Mouse (Mus musculus) retina, adult 2 months (tissue): ENCODE results near the gene Eri3.

Experiments
- DNase-seq: peaks from one replicate; pipeline ENCODE4 v3.0.0-alpha.2; 2012; ENCODE audit warnings: low read depth, low spot score

Gene Eri3

GRCm38 (mm10) chr4:117623025-117623424 is 72.9 kb downstream of the Eri3 start:
- DNase-seq, result no peak

GRCm38 (mm10) chr4:117624660-117625059 is 74.5 kb downstream of the Eri3 start:
- DNase-seq, result no peak

GRCm38 (mm10) chr4:117628464-117628863 is 78.3 kb downstream of the Eri3 start:
- DNase-seq, result no peak

GRCm38 (mm10) chr4:117630053-117630670 is 80.0 kb downstream of the Eri3 start:
- DNase-seq, result no peak

GRCm38 (mm10) chr4:117633527-117633926 is 83.4 kb downstream of the Eri3 start:
- DNase-seq, result no peak

- DNase-seq, result no peak
These were observed 84.5 kb downstream of the Eri3 start for GRCm38 (mm10) chr4:117634642-117635041.

GRCm38 (mm10) chr4:117636152-117636551 is 86.0 kb downstream of the Eri3 start:
- no peak for DNase-seq

GRCm38 (mm10) chr4:117636891-117637613 is 86.9 kb downstream of the Eri3 start:
- no peak for DNase-seq

GRCm38 (mm10) chr4:117640925-117641703 is 90.9 kb downstream of the Eri3 start:
- DNase-seq, result no peak

- DNase-seq, result no peak
These were observed 91.6 kb downstream of the Eri3 start for GRCm38 (mm10) chr4:117641804-117642203.

- no peak for DNase-seq
These were observed 94.9 kb downstream of the Eri3 start for GRCm38 (mm10) chr4:117645031-117645435.

- DNase-seq, result no peak
These were observed 95.7 kb downstream of the Eri3 start for GRCm38 (mm10) chr4:117645859-117646258.

GRCm38 (mm10) chr4:117646496-117646895 is 96.3 kb downstream of the Eri3 start:
- DNase-seq, result no peak

GRCm38 (mm10) chr4:117646926-117647755 is 97.0 kb downstream of the Eri3 start:
- no peak for DNase-seq

- DNase-seq, result no peak
These were observed 101.5 kb downstream of the Eri3 start for GRCm38 (mm10) chr4:117651626-117652101.

- DNase-seq, result no peak
These were observed 102.6 kb downstream of the Eri3 start for GRCm38 (mm10) chr4:117652727-117653126.

GRCm38 (mm10) chr4:117654016-117654702 is 104.0 kb downstream of the Eri3 start:
- DNase-seq, result no peak

- no peak for DNase-seq
These were observed 104.7 kb downstream of the Eri3 start for GRCm38 (mm10) chr4:117654703-117655499.

- DNase-seq, result no peak
These were observed 105.3 kb downstream of the Eri3 start for GRCm38 (mm10) chr4:117655500-117655863.

- no peak for DNase-seq
These were observed 106.8 kb downstream of the Eri3 start for GRCm38 (mm10) chr4:117656961-117657360.
